Mouse (Mus musculus): ENCODE data around the gene Mpig6b. TPM values are rescaled to one million over a fixed set of nuclear protein-coding genes. Genes with fewer than 3 reads are reported as not detected.
A peak's percentile ranks its signal among the peaks of the same experiment; 100 is the strongest.

Mpig6b gene
- polyA plus RNA-seq, 1 experiment from 2014 or later = 0.68 TPM

GRCm38 (mm10) chr17:35058911-35059892, 6.8 kb downstream of the Mpig6b start, which contains the start of gene Ddah2:
TSS of gene Ddah2 (plus strand) at chr17:35059035.
- Histone ChIP-seq H3K4me1 (replicated peaks) (peaks cover 24% of the 10 kb centered on the region), H3K4me2 (peak within 1 kb of the TSS; percentile 91), H3K4me3 (replicated peaks) (peak within 1 kb of the TSS; percentile 83), H3K27ac (peak within 1 kb of the TSS; percentile 96), H3K36me3 (peaks cover 75% of the 10 kb centered on the region), H3K9me3 (no peaks in the 10 kb centered on the region), H3K9ac (replicated peaks) (peak within 1 kb of the TSS; percentile 88), H3K27me3 (peaks cover 13% of the 10 kb centered on the region)
- peak; percentile 82 for ATAC-seq (ENCODE audit: insufficient number of reproducible peaks, insufficient read depth, low FRiP score, low TSS enrichment, low read depth)
- WGBS = under 1% methylated on average over 57 of the region's 57 CpGs

- WGBS = 66% methylated on average over 9 of the region's 9 CpGs
- Histone ChIP-seq H3K27ac (peak overlapping the region; percentile 96), H3K27me3 (peaks cover 4% of the 10 kb centered on the region), H3K4me3 (replicated peaks) (peak overlapping the region; percentile 83), H3K4me1 (replicated peaks) (peaks cover 24% of the 10 kb centered on the region), H3K36me3 (peaks cover 79% of the 10 kb centered on the region), H3K9me3 (no peaks in the 10 kb centered on the region), H3K9ac (replicated peaks) (no peak overlapping the region), H3K4me2 (peak overlapping the region; percentile 91)
- ATAC-seq (ENCODE audit: insufficient number of reproducible peaks, insufficient read depth, low FRiP score, low TSS enrichment, low read depth) = no peak
These were observed 7.7 kb downstream of the Mpig6b start for GRCm38 (mm10) chr17:35058316-35058715.

GRCm38 (mm10) chr17:35057090-35057489, 8.9 kb downstream of the Mpig6b start:
- no peaks in the 10 kb centered on the region for H3K27me3 ChIP-seq
- H3K36me3 ChIP-seq = peaks cover 79% of the 10 kb centered on the region
- no peak for ATAC-seq (ENCODE audit: insufficient number of reproducible peaks, insufficient read depth, low FRiP score, low TSS enrichment, low read depth)
- 80% methylated on average over 3 of the region's 3 CpGs for WGBS
- no peak overlapping the region for H3K4me2 ChIP-seq
- H3K4me3 ChIP-seq (replicated peaks) = no peak overlapping the region
- H3K9ac ChIP-seq (replicated peaks) = no peak overlapping the region
- peaks cover 30% of the 10 kb centered on the region for H3K4me1 ChIP-seq (replicated peaks)
- no peak overlapping the region for H3K27ac ChIP-seq
- no peaks in the 10 kb centered on the region for H3K9me3 ChIP-seq

- H3K27ac ChIP-seq = no peak overlapping the region
- H3K9ac ChIP-seq (replicated peaks) = no peak overlapping the region
- no peak overlapping the region for H3K4me2 ChIP-seq
- no peak for ATAC-seq (ENCODE audit: insufficient number of reproducible peaks, insufficient read depth, low FRiP score, low TSS enrichment, low read depth)
- H3K4me1 ChIP-seq (replicated peaks) = peaks cover 31% of the 10 kb centered on the region
- H3K27me3 ChIP-seq = no peaks in the 10 kb centered on the region
- 93% methylated on average over 7 of the region's 7 CpGs for WGBS
- H3K36me3 ChIP-seq = peaks cover 68% of the 10 kb centered on the region
- no peak overlapping the region for H3K4me3 ChIP-seq (replicated peaks)
- H3K9me3 ChIP-seq = no peaks in the 10 kb centered on the region
These were observed 10.1 kb downstream of the Mpig6b start for GRCm38 (mm10) chr17:35055691-35056495.

- Histone ChIP-seq H3K4me1 (replicated peaks) (peaks cover 40% of the 10 kb centered on the region), H3K9me3 (no peaks in the 10 kb centered on the region), H3K4me2 (peak overlapping the region; percentile 86), H3K9ac (replicated peaks) (peak overlapping the region; percentile 77), H3K36me3 (peaks cover 49% of the 10 kb centered on the region), H3K27me3 (no peaks in the 10 kb centered on the region), H3K4me3 (replicated peaks) (peak overlapping the region; percentile 70), H3K27ac (peak overlapping the region; percentile 95)
- no peak for ATAC-seq (ENCODE audit: insufficient number of reproducible peaks, insufficient read depth, low FRiP score, low TSS enrichment, low read depth)
- 89% methylated on average over 12 of the region's 12 CpGs for WGBS
These were observed 13.6 kb downstream of the Mpig6b start for GRCm38 (mm10) chr17:35052271-35052798.

GRCm38 (mm10) chr17:35051156-35052086, 14.6 kb downstream of the Mpig6b start:
- peak overlapping the region; percentile 86 for H3K4me2 ChIP-seq
- H3K9me3 ChIP-seq = no peaks in the 10 kb centered on the region
- H3K36me3 ChIP-seq = peaks cover 41% of the 10 kb centered on the region
- peak overlapping the region; percentile 70 for H3K4me3 ChIP-seq (replicated peaks)
- no peak for ATAC-seq (ENCODE audit: insufficient number of reproducible peaks, insufficient read depth, low FRiP score, low TSS enrichment, low read depth)
- H3K27me3 ChIP-seq = no peaks in the 10 kb centered on the region
- peak overlapping the region; percentile 95 for H3K27ac ChIP-seq
- peak overlapping the region; percentile 77 for H3K9ac ChIP-seq (replicated peaks)
- peaks cover 45% of the 10 kb centered on the region for H3K4me1 ChIP-seq (replicated peaks)
- 1% methylated on average over 21 of the region's 21 CpGs for WGBS

- ATAC-seq (ENCODE audit: insufficient number of reproducible peaks, insufficient read depth, low FRiP score, low TSS enrichment, low read depth) = no peak
- Histone ChIP-seq H3K36me3 (peaks cover 30% of the 10 kb centered on the region), H3K9ac (replicated peaks) (peak overlapping the region; percentile 77), H3K4me1 (replicated peaks) (peaks cover 53% of the 10 kb centered on the region), H3K4me2 (peak overlapping the region; percentile 86), H3K9me3 (no peaks in the 10 kb centered on the region), H3K27ac (peak overlapping the region; percentile 95), H3K27me3 (no peaks in the 10 kb centered on the region), H3K4me3 (replicated peaks) (peak overlapping the region; percentile 70)
- WGBS = under 1% methylated on average over 27 of the region's 27 CpGs
These were observed 15.7 kb downstream of the Mpig6b start for GRCm38 (mm10) chr17:35050126-35050750.

- peak within 1 kb of the TSS; percentile 86 for H3K4me2 ChIP-seq
- peak within 1 kb of the TSS; percentile 77 for H3K9ac ChIP-seq (replicated peaks)
- peak within 1 kb of the TSS; percentile 70 for H3K4me3 ChIP-seq (replicated peaks)
- no peaks in the 10 kb centered on the region for H3K27me3 ChIP-seq
- H3K9me3 ChIP-seq = no peaks in the 10 kb centered on the region
- WGBS = under 1% methylated on average over 11 of the region's 11 CpGs
- peak within 1 kb of the TSS; percentile 95 for H3K27ac ChIP-seq
- no peak for ATAC-seq (ENCODE audit: insufficient number of reproducible peaks, insufficient read depth, low FRiP score, low TSS enrichment, low read depth)
- H3K36me3 ChIP-seq = peaks cover 24% of the 10 kb centered on the region
- peaks cover 53% of the 10 kb centered on the region for H3K4me1 ChIP-seq (replicated peaks)
These were observed 16.4 kb downstream of the Mpig6b start, which contains the start of gene Clic1 for GRCm38 (mm10) chr17:35049561-35050016. TSS of gene Clic1 (plus strand) at chr17:35049966.

GRCm38 (mm10) chr17:35048932-35049440, 17.0 kb downstream of the Mpig6b start:
- no peaks in the 10 kb centered on the region for H3K9me3 ChIP-seq
- H3K27me3 ChIP-seq = no peaks in the 10 kb centered on the region
- H3K4me3 ChIP-seq (replicated peaks) = peak overlapping the region; percentile 70; the same call in 1 of the 2 replicates
- peaks cover 18% of the 10 kb centered on the region for H3K36me3 ChIP-seq
- H3K4me1 ChIP-seq (replicated peaks) = peaks cover 53% of the 10 kb centered on the region
- ATAC-seq (ENCODE audit: insufficient number of reproducible peaks, insufficient read depth, low FRiP score, low TSS enrichment, low read depth) = no peak
- no peak overlapping the region for H3K9ac ChIP-seq (replicated peaks)
- WGBS = 78% methylated on average over 5 of the region's 5 CpGs
- peak overlapping the region; percentile 95; the same call in 1 of the 2 replicates for H3K27ac ChIP-seq
- H3K4me2 ChIP-seq = peak overlapping the region; percentile 86
